Mouse (Mus musculus): ENCODE measurements at regions not wholly inside any gene's neighbourhood (a gene's known extent, or its start where the extent isn't known, plus 50 kb on each side); places are given as distances from the start of the nearest gene placed in this dataset.

DNA sequence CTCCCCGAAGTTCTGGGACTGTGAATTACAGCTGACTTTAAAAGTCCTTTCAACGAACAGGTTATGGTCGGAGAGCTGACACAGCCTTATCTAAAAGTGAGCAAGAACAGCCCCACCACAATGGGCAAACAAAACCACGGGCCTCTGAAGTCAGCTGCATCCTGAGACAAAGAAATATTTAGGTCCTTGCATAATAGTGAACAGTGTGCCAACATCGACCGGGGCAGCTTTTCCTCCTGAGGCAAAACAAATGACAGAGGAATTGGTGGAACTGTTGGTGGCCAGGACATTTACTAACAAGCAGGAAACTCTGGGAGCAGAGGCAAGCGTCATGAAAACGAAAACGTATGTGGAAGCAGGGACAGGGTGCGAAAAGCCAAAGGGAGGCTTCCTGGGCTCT is 54.3 kb upstream of the Mon1b start:
- DNase-seq (ENCODE audit: low spot score in 2 of 2) = no peak

GRCm38 (mm10) chr8:113581704-113582103 is 53.7 kb upstream of the Mon1b start:
- no peak for DNase-seq (ENCODE audit: low spot score in 2 of 2)

DNA sequence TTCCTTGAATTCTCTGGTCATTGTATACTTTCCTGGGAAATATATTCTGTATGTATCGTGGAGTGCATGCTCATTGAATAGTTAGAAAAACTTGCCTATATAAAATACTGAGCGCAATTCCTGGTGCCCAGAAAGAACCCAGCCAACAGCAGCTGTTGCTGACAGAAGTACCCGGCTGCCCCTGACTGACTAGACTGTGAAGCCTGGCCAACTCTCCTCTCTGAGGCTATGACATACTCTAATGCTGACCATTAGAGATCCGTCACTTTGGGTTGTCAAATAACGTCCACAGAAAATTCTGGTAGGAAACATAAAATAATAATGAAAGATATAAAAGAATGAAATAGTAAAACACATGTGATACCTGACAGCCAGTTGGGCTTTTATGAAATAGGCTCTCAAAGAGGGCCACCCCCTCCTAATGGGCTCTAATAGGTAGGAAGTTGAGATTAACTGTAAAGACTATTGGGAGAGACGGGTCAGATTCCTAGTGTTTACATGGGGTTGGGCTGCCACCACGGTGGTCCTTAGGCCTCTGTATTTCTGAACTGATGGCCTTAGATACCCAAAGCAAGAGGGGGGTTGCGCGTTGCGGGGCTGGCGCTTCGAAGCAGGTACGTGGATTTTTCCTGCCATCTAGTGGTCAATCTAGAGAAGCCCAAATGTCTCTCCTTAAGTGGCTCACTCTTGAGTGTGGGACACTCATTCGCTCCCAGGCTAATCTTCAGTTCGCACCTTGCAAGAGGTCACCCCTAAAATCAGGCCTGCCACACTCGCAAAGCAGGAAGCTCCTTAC is 53.0 kb upstream of the Mon1b start:
- DNase-seq (ENCODE audit: low spot score in 2 of 2) = peak in 1 of 2 experiments; percentile 23

DNA sequence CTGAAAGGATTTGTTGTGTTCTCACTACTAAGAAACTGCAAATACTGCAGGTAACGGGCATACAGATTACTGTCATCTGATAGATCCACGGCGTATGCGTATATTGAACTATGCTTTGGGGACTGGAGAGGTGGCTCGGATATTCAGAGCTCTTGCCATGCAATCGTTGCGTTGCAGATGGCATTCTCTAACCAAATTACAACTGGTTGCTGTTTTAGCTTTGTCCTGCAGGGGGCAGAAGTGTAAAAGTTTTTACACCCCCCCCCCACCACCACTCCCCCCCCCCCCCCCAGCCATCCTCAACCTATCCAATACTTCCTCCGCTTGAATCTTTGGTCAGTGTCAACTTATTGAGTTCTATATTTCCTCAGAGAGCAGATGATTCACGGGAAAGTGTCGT is 51.6 kb upstream of the Mon1b start:
- DNase-seq (ENCODE audit: low spot score in 2 of 2) = no peak
